Mouse (Mus musculus): ENCODE measurements at regions not wholly inside any gene's neighbourhood (a gene's known extent, or its start where the extent isn't known, plus 50 kb on each side); places are given as distances from the start of the nearest gene placed in this dataset.

- H3K9me3 ChIP-seq (replicated peaks; ENCODE audit: insufficient read depth, low read length): no peaks in the 10 kb centered on the region
- H3K27ac ChIP-seq (ENCODE audit: control insufficient read depth, low read depth, low read length): no peak overlapping the region
- no peaks in the 10 kb centered on the region for H3K79me2 ChIP-seq (ENCODE audit: control insufficient read depth, insufficient read depth, low read length, poor library complexity)
- no peaks in the 10 kb centered on the region for H3K4me1 ChIP-seq (ENCODE audit: control insufficient read depth in 1 of 2, insufficient read depth in 2 of 2, low read length in 2 of 2)
- TF ChIP-seq CTCF (IDR thresholded peaks at IDR 0.05 in 2 of 3, conservative IDR thresholded peaks at IDR 0.05 in 1 of 3; ENCODE audit: control insufficient read depth in 1 of 3, insufficient read depth in 1 of 3, low read depth in 2 of 3, low read length in 3 of 3, poor library complexity in 1 of 3, severe bottlenecking in 1 of 3) (no peak), E2F4 (IDR thresholded peaks at IDR 0.05; ENCODE audit: borderline replicate concordance, low read depth, low read length) (no peak), GABPA (IDR thresholded peaks at IDR 0.05; ENCODE audit: low read depth, low read length) (no peak), BHLHE40 (IDR thresholded peaks at IDR 0.05; ENCODE audit: borderline replicate concordance, low read depth, low read length) (no peak)
- no peaks in the 10 kb centered on the region for H3K27me3 ChIP-seq (ENCODE audit: control insufficient read depth in 1 of 2, insufficient read depth in 2 of 2, low read length in 2 of 2)
- no peak overlapping the region for H3K4me3 ChIP-seq (ENCODE audit: control insufficient read depth in 1 of 2, insufficient read depth in 1 of 2, low read depth in 2 of 2, low read length in 2 of 2)
- no peaks in the 10 kb centered on the region for H3K36me3 ChIP-seq (ENCODE audit: control insufficient read depth in 1 of 2, insufficient read depth in 2 of 2, low read length in 2 of 2)
- no peak overlapping the region for H3K9ac ChIP-seq (ENCODE audit: control insufficient read depth, low read depth, low read length, poor library complexity, severe bottlenecking)
- no peak for DNase-seq (ENCODE audit: low read depth, low spot score)
Observed at GRCm38 (mm10) chr1:183662369-183663043, 244.5 kb downstream of the Hhipl2 start.

GRCm38 (mm10) chr1:183669271-183669670 is 251.3 kb downstream of the Hhipl2 start:
- no peaks in the 10 kb centered on the region for H3K79me2 ChIP-seq (ENCODE audit: control insufficient read depth, insufficient read depth, low read length, poor library complexity)
- no peak for TF ChIP-seq BHLHE40 (IDR thresholded peaks at IDR 0.05; ENCODE audit: borderline replicate concordance, low read depth, low read length)
- no peak overlapping the region for H3K9ac ChIP-seq (ENCODE audit: control insufficient read depth, low read depth, low read length, poor library complexity, severe bottlenecking)
- DNase-seq (ENCODE audit: low read depth, low spot score): no peak
- H3K36me3 ChIP-seq (ENCODE audit: control insufficient read depth in 1 of 2, insufficient read depth in 2 of 2, low read length in 2 of 2): no peaks in the 10 kb centered on the region
- no peaks in the 10 kb centered on the region for H3K9me3 ChIP-seq (replicated peaks; ENCODE audit: insufficient read depth, low read length)
- H3K27ac ChIP-seq (ENCODE audit: control insufficient read depth, low read depth, low read length): no peak overlapping the region
- H3K4me3 ChIP-seq (ENCODE audit: control insufficient read depth in 1 of 2, insufficient read depth in 1 of 2, low read depth in 2 of 2, low read length in 2 of 2): no peak overlapping the region
- H3K4me1 ChIP-seq (ENCODE audit: control insufficient read depth in 1 of 2, insufficient read depth in 2 of 2, low read length in 2 of 2): no peaks in the 10 kb centered on the region
- no peaks in the 10 kb centered on the region for H3K27me3 ChIP-seq (ENCODE audit: control insufficient read depth in 1 of 2, insufficient read depth in 2 of 2, low read length in 2 of 2)

- no peak for DNase-seq (ENCODE audit: low read depth, low spot score)
- Histone ChIP-seq H3K27ac (ENCODE audit: control insufficient read depth, low read depth, low read length) (no peak overlapping the region), H3K4me1 (ENCODE audit: control insufficient read depth in 1 of 2, insufficient read depth in 2 of 2, low read length in 2 of 2) (no peaks in the 10 kb centered on the region), H3K79me2 (ENCODE audit: control insufficient read depth, insufficient read depth, low read length, poor library complexity) (no peaks in the 10 kb centered on the region), H3K36me3 (ENCODE audit: control insufficient read depth in 1 of 2, insufficient read depth in 2 of 2, low read length in 2 of 2) (no peaks in the 10 kb centered on the region), H3K4me3 (ENCODE audit: control insufficient read depth in 1 of 2, insufficient read depth in 1 of 2, low read depth in 2 of 2, low read length in 2 of 2) (no peak overlapping the region), H3K9ac (ENCODE audit: control insufficient read depth, low read depth, low read length, poor library complexity, severe bottlenecking) (no peak overlapping the region), H3K9me3 (replicated peaks; ENCODE audit: insufficient read depth, low read length) (no peaks in the 10 kb centered on the region), H3K27me3 (ENCODE audit: control insufficient read depth in 1 of 2, insufficient read depth in 2 of 2, low read length in 2 of 2) (no peaks in the 10 kb centered on the region)
- TF ChIP-seq JUND (IDR thresholded peaks at IDR 0.05; ENCODE audit: low read depth, low read length) (no peak), NRF1 (IDR thresholded peaks at IDR 0.05; ENCODE audit: insufficient read depth, low read depth, low read length, poor library complexity, severe bottlenecking) (no peak), MXI1 (IDR thresholded peaks at IDR 0.05; ENCODE audit: low read depth, low read length) (no peak), KAT2A (conservative IDR thresholded peaks at IDR 0.05; ENCODE audit: low read depth, low read length) (no peak), SMC3 (IDR thresholded peaks at IDR 0.05; ENCODE audit: low read depth, low read length) (no peak), TAL1 (IDR thresholded peaks at IDR 0.05; ENCODE audit: low read length) (no peak), GABPA (IDR thresholded peaks at IDR 0.05; ENCODE audit: low read depth, low read length) (no peak), SIN3A (IDR thresholded peaks at IDR 0.05; ENCODE audit: low read length) (no peak), MEF2A (IDR thresholded peaks at IDR 0.05; ENCODE audit: extremely low read depth, insufficient replicate concordance, low read depth, low read length, poor library complexity, severe bottlenecking) (no peak), UBTF (IDR thresholded peaks at IDR 0.05; ENCODE audit: borderline replicate concordance, insufficient read depth, low read depth, low read length) (no peak), E2F4 (IDR thresholded peaks at IDR 0.05; ENCODE audit: borderline replicate concordance, low read depth, low read length) (no peak), MAZ (IDR thresholded peaks at IDR 0.05; ENCODE audit: low read depth, low read length) (no peak), POLR2AphosphoS5 (IDR thresholded peaks at IDR 0.05; ENCODE audit: borderline replicate concordance, low read depth, low read length) (no peak), MAX (IDR thresholded peaks at IDR 0.05; ENCODE audit: low read length) (no peak), CHD1 (IDR thresholded peaks at IDR 0.05; ENCODE audit: low read depth, low read length) (no peak), CHD2 (IDR thresholded peaks at IDR 0.05; ENCODE audit: low read length) (no peak), HCFC1 (IDR thresholded peaks at IDR 0.05; ENCODE audit: low read depth, low read length) (no peak), USF2 (IDR thresholded peaks at IDR 0.05; ENCODE audit: borderline replicate concordance in 1 of 2, insufficient read depth in 1 of 2, low read depth in 1 of 2, low read length in 2 of 2) (no peak), GATA1 (IDR thresholded peaks at IDR 0.05; ENCODE audit: low read depth, low read length) (no peak)
Observed at GRCm38 (mm10) chr1:183669674-183670073, 251.7 kb downstream of the Hhipl2 start.

Measured in MEL (cell line).